Mouse (Mus musculus): Measurements from ENCODE around the gene Nexn. TPM values are rescaled to one million over a fixed set of nuclear protein-coding genes. Genes with fewer than 3 reads are reported as not detected.

Nexn gene
- polyA plus RNA-seq, 1 experiment from 2014 or later: 26.8 TPM

- H3K9me3 ChIP-seq (ENCODE audit: control insufficient read depth, low read length): no peaks in the 10 kb centered on the region
- no peaks in the 10 kb centered on the region for H3K27me3 ChIP-seq (replicated peaks; ENCODE audit: control insufficient read depth, insufficient read depth, low read length)
- no peaks in the 10 kb centered on the region for H3K36me3 ChIP-seq (ENCODE audit: control insufficient read depth, insufficient read depth, low read length)
- under 1% methylated on average over 7 of the region's 7 CpGs for WGBS
- peak overlapping the region; percentile 65 for H3K4me3 ChIP-seq (ENCODE audit: low read depth, low read length)
- ATAC-seq (replicated peaks; ENCODE audit: low FRiP score, low TSS enrichment, low read depth): no peak
- H3K27ac ChIP-seq (ENCODE audit: low read depth): peak overlapping the region; percentile 94
- H3K9ac ChIP-seq (ENCODE audit: low read length): peak overlapping the region; percentile 74
- DNase-seq (ENCODE audit: low spot score): no peak
- H3K4me1 ChIP-seq (replicated peaks; ENCODE audit: control insufficient read depth, insufficient read depth, low read length): peaks cover 15% of the 10 kb centered on the region; the same call in 1 of the 2 replicates
- peak overlapping the region; percentile 68 for H3K4me2 ChIP-seq (ENCODE audit: low read length)
Measured at GRCm38 (mm10) chr3:152193177-152193576, 73.0 kb downstream of the Nexn start.

- no peak for DNase-seq (ENCODE audit: low spot score)
- H3K27ac ChIP-seq (ENCODE audit: low read depth): peak overlapping the region; percentile 70
- H3K4me3 ChIP-seq (ENCODE audit: low read depth, low read length): peak overlapping the region; percentile 65
- no peak for ATAC-seq (replicated peaks; ENCODE audit: low FRiP score, low TSS enrichment, low read depth)
- no peaks in the 10 kb centered on the region for H3K27me3 ChIP-seq (replicated peaks; ENCODE audit: control insufficient read depth, insufficient read depth, low read length)
- peaks cover 15% of the 10 kb centered on the region; the same call in 1 of the 2 replicates for H3K4me1 ChIP-seq (replicated peaks; ENCODE audit: control insufficient read depth, insufficient read depth, low read length)
- no peaks in the 10 kb centered on the region for H3K36me3 ChIP-seq (ENCODE audit: control insufficient read depth, insufficient read depth, low read length)
- H3K9ac ChIP-seq (ENCODE audit: low read length): peak overlapping the region; percentile 38
- no peaks in the 10 kb centered on the region for H3K9me3 ChIP-seq (ENCODE audit: control insufficient read depth, low read length)
- WGBS: 4% methylated on average over 9 of the region's 11 CpGs
- peak overlapping the region; percentile 50 for H3K4me2 ChIP-seq (ENCODE audit: low read length)
Measured at GRCm38 (mm10) chr3:152192238-152192931, 73.8 kb downstream of the Nexn start.

GRCm38 (mm10) chr3:152191791-152192237 lies 74.3 kb downstream of the Nexn start:
- WGBS: 6% methylated on average over 6 of the region's 6 CpGs
- DNase-seq (ENCODE audit: low spot score) (no peak), ATAC-seq (replicated peaks; ENCODE audit: low FRiP score, low TSS enrichment, low read depth) (peak; percentile 45)
- Histone ChIP-seq H3K4me2 (ENCODE audit: low read length) (peak overlapping the region; percentile 50), H3K36me3 (ENCODE audit: control insufficient read depth, insufficient read depth, low read length) (peaks cover under 1% of the 10 kb centered on the region; the same call in 1 of the 2 replicates), H3K27me3 (replicated peaks; ENCODE audit: control insufficient read depth, insufficient read depth, low read length) (no peaks in the 10 kb centered on the region), H3K9me3 (ENCODE audit: control insufficient read depth, low read length) (no peaks in the 10 kb centered on the region), H3K4me3 (ENCODE audit: low read depth, low read length) (peak overlapping the region; percentile 65), H3K9ac (ENCODE audit: low read length) (peak overlapping the region; percentile 37), H3K27ac (ENCODE audit: low read depth) (peak overlapping the region; percentile 70), H3K4me1 (replicated peaks; ENCODE audit: control insufficient read depth, insufficient read depth, low read length) (peaks cover 15% of the 10 kb centered on the region; the same call in 1 of the 2 replicates)

- peaks cover 15% of the 10 kb centered on the region; the same call in 1 of the 2 replicates for H3K4me1 ChIP-seq (replicated peaks; ENCODE audit: control insufficient read depth, insufficient read depth, low read length)
- no peaks in the 10 kb centered on the region for H3K9me3 ChIP-seq (ENCODE audit: control insufficient read depth, low read length)
- peak overlapping the region; percentile 55; the same call in 1 of the 2 replicates for H3K27ac ChIP-seq (ENCODE audit: low read depth)
- no peak for ATAC-seq (replicated peaks; ENCODE audit: low FRiP score, low TSS enrichment, low read depth)
- H3K27me3 ChIP-seq (replicated peaks; ENCODE audit: control insufficient read depth, insufficient read depth, low read length): no peaks in the 10 kb centered on the region
- H3K4me2 ChIP-seq (ENCODE audit: low read length): peak overlapping the region; percentile 50
- H3K36me3 ChIP-seq (ENCODE audit: control insufficient read depth, insufficient read depth, low read length): peaks cover 10% of the 10 kb centered on the region
- H3K9ac ChIP-seq (ENCODE audit: low read length): peak overlapping the region; percentile 29; the same call in 1 of the 2 replicates
- WGBS: 67% methylated on average over 9 of the region's 9 CpGs
- DNase-seq (ENCODE audit: low spot score): no peak
- peak overlapping the region; percentile 27 for H3K4me3 ChIP-seq (ENCODE audit: low read depth, low read length)
Measured at GRCm38 (mm10) chr3:152190679-152191477, 75.3 kb downstream of the Nexn start.

- Histone ChIP-seq H3K4me3 (ENCODE audit: low read depth, low read length) (no peak overlapping the region), H3K27ac (ENCODE audit: low read depth) (peak overlapping the region; percentile 66), H3K9ac (ENCODE audit: low read length) (no peak overlapping the region), H3K27me3 (replicated peaks; ENCODE audit: control insufficient read depth, insufficient read depth, low read length) (no peaks in the 10 kb centered on the region), H3K4me1 (replicated peaks; ENCODE audit: control insufficient read depth, insufficient read depth, low read length) (peaks cover 15% of the 10 kb centered on the region; the same call in 1 of the 2 replicates), H3K4me2 (ENCODE audit: low read length) (peak overlapping the region; percentile 20; the same call in 1 of the 2 replicates), H3K9me3 (ENCODE audit: control insufficient read depth, low read length) (no peaks in the 10 kb centered on the region), H3K36me3 (ENCODE audit: control insufficient read depth, insufficient read depth, low read length) (peaks cover 24% of the 10 kb centered on the region)
- ATAC-seq (replicated peaks; ENCODE audit: low FRiP score, low TSS enrichment, low read depth) (no peak), DNase-seq (ENCODE audit: low spot score) (no peak)
- WGBS: 33% methylated on average over 4 of the region's 4 CpGs
Measured at GRCm38 (mm10) chr3:152189306-152189705, 76.8 kb downstream of the Nexn start.

Other genes starting within 250 kb of the Nexn start
- gene Gipc2, start 100.1 kb downstream of the Nexn start, polyA plus RNA-seq (2014; fragmentation: Nextera tagmentation; extraction: Ambion mirVana): 96.5 and 103 TPM in 2 replicates
- gene Dnajb4, start 56.0 kb downstream of the Nexn start, polyA plus RNA-seq (2014; fragmentation: Nextera tagmentation; extraction: Ambion mirVana): 24.1 and 25.9 TPM in 2 replicates
- 228 and 242 TPM in 2 replicates for gene Fubp1, start 55.9 kb downstream of the Nexn start, polyA plus RNA-seq (2014; fragmentation: Nextera tagmentation; extraction: Ambion mirVana)
- 19.2 and 22.0 TPM in 2 replicates for gene Miga1, start 74.1 kb upstream of the Nexn start, polyA plus RNA-seq (2014; fragmentation: Nextera tagmentation; extraction: Ambion mirVana)
- gene Usp33, start 80.1 kb upstream of the Nexn start, polyA plus RNA-seq (2014; fragmentation: Nextera tagmentation; extraction: Ambion mirVana): 51.0 and 52.3 TPM in 2 replicates
- 59.9 and 63.1 TPM in 2 replicates for gene Zzz3, start 129.1 kb upstream of the Nexn start, polyA plus RNA-seq (2014; fragmentation: Nextera tagmentation; extraction: Ambion mirVana)

Data from intestine, embryonic 14.5 days (tissue).